In genomic region chr13:52025482-52025848, GRCm38 (mm10) we compare ENCODE assay signal across 9 mouse cellular contexts.
DNase-seq lines count a peak whose midpoint lies in the region; ATAC-seq and TF ChIP-seq lines count a peak whose summit lies in the region.
"Had no signal": no experiment of that assay in that cellular context is flagged by ENCODE, and none has a peak within 500 bp of the region (broad histone marks: within the 10 kb centered on the region; RNA-seq: fewer than 3 reads in every experiment).

No protein-coding gene starts in this region.

- no peak for TF ChIP-seq POLR2A in thymus, adult 2 months (IDR thresholded peaks at IDR 0.05; ENCODE audit: control insufficient read depth, extremely low read depth, insufficient read depth, low read length, poor library complexity)

- peak; percentile 78 to 85 for DNase-seq in cerebellum, postnatal 14 days
- DNase-seq in cerebellum, adult 11 months = no peak
- peak; percentile 23 for DNase-seq in thymus, postnatal 4 days
- DNase-seq in thymus, adult 2 months = no peak
- no peak for DNase-seq in forebrain, embryonic 10.5 days (ENCODE audit: extremely low spot score, low spot score)
- DNase-seq in cerebellum, adult 9-11 months = no peak
- no peak for DNase-seq in T-cell, adult 2 months (ENCODE audit: low spot score)

- no peak for TF ChIP-seq CTCF in thymus, adult 2 months (IDR thresholded peaks at IDR 0.05; ENCODE audit: borderline replicate concordance, control insufficient read depth, extremely low read depth, insufficient read depth, low read length, poor library complexity)

- peak; percentile 3; the same call in 1 of the 2 replicates for ATAC-seq in intestine, embryonic 16.5 days

- 84% methylated on average over 5 of the region's 5 CpGs for WGBS in thymus, adult 2 months
- 60% methylated on average over 5 of the region's 5 CpGs for WGBS in intestine, embryonic 16.5 days
- WGBS in forebrain, embryonic 10.5 days = 92% methylated on average over 5 of the region's 5 CpGs

- H3K4me2 ChIP-seq in intestine, embryonic 16.5 days (ENCODE audit: low read depth, low read length) = peak overlapping the region; percentile 32; the same call in 1 of the 2 replicates

- no peaks in the 10 kb centered on the region for H3K36me3 ChIP-seq in thymus, adult 2 months (ENCODE audit: control insufficient read depth, insufficient read depth, low read length)
- no peaks in the 10 kb centered on the region for H3K36me3 ChIP-seq in intestine, embryonic 16.5 days (ENCODE audit: control insufficient read depth, insufficient read depth, low read length)
- no peaks in the 10 kb centered on the region for H3K36me3 ChIP-seq in forebrain, embryonic 10.5 days (replicated peaks)

- H3K9ac ChIP-seq in intestine, embryonic 16.5 days (ENCODE audit: low read depth, low read length) = peak overlapping the region; percentile 41
- H3K9ac ChIP-seq: liver, embryonic 14.5 days had no signal

- H3K4me1 ChIP-seq in thymus, adult 2 months (replicated peaks; ENCODE audit: control insufficient read depth, insufficient read depth, low read length) = peaks cover 20% of the 10 kb centered on the region
- H3K4me1 ChIP-seq in intestine, embryonic 16.5 days (ENCODE audit: control insufficient read depth, insufficient read depth, low read length) = peaks cover 23% of the 10 kb centered on the region
- peaks cover 47% of the 10 kb centered on the region for H3K4me1 ChIP-seq in forebrain, embryonic 10.5 days

- H3K27me3 ChIP-seq in thymus, adult 2 months (ENCODE audit: control insufficient read depth, insufficient read depth, low read length) = no peaks in the 10 kb centered on the region
- no peaks in the 10 kb centered on the region for H3K27me3 ChIP-seq in intestine, embryonic 16.5 days (replicated peaks; ENCODE audit: control insufficient read depth, insufficient read depth, low read length)
- peaks cover 14% of the 10 kb centered on the region for H3K27me3 ChIP-seq in forebrain, embryonic 10.5 days (ENCODE audit: poor library complexity, severe bottlenecking)

- H3K9me3 ChIP-seq in intestine, embryonic 16.5 days (ENCODE audit: control insufficient read depth, low read length) = no peaks in the 10 kb centered on the region
- H3K9me3 ChIP-seq in forebrain, embryonic 10.5 days = no peaks in the 10 kb centered on the region

- H3K27ac ChIP-seq in thymus, adult 2 months (ENCODE audit: control insufficient read depth, insufficient read depth, low read length) = no peak overlapping the region
- H3K27ac ChIP-seq in intestine, embryonic 16.5 days (ENCODE audit: low read length) = peak overlapping the region; percentile 95
- no peak overlapping the region for H3K27ac ChIP-seq in forebrain, embryonic 10.5 days
- H3K27ac ChIP-seq: liver, embryonic 14.5 days had no signal

- H3K4me3 ChIP-seq in thymus, adult 2 months (ENCODE audit: control insufficient read depth, insufficient read depth, low read length) = no peak overlapping the region
- no peak overlapping the region for H3K4me3 ChIP-seq in intestine, embryonic 16.5 days (ENCODE audit: low read length)
- H3K4me3 ChIP-seq in forebrain, embryonic 10.5 days = no peak overlapping the region

Comparison
In these comparisons a context has a peak if more than half of its experiments do, and no peak if none do; other contexts are left out.
1. DNase-seq: peak in cerebellum, postnatal 14 days (2 of 2) and thymus, postnatal 4 days (single experiment); none in cerebellum, adult 11 months (single experiment), thymus, adult 2 months (single experiment), forebrain, embryonic 10.5 days (single experiment), cerebellum, adult 9-11 months (single experiment) and T-cell, adult 2 months (single experiment).